Mouse (Mus musculus): ENCODE data around the gene Dusp1. TPM values are rescaled to one million over a fixed set of nuclear protein-coding genes. Genes with fewer than 3 reads are reported as not detected.

Gene Dusp1
- polyA plus RNA-seq, 1 experiment from 2014 or later, result 29.6 TPM

DNA sequence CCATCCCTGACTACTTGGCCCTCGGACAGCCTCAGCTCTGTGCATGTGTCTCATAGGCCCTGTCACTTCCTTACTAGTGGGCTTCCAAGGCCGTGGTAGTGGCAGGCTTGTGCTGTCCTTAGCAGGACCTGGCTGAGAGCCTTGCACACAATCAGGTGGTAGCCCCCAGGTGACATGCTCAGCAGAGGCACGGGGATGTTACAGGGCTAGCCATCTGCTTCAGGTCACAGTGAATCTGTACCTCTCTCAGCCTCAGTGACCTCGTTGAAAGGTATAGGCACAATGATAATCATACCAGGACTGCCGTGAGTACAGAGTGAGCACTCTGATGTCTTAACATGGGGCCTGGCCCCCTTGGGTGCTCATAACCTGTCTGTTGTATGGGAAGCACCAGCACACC, 12.8 kb upstream of the Dusp1 start:
- Histone ChIP-seq H3K4me3 (replicated peaks) (no peak overlapping the region), H3K36me3 (replicated peaks) (no peaks in the 10 kb centered on the region; the same call in 1 of the 2 replicates), H3K27ac (replicated peaks) (no peak overlapping the region), H3K9ac (no peak overlapping the region), H3K27me3 (no peaks in the 10 kb centered on the region), H3K4me1 (replicated peaks) (peaks cover 54% of the 10 kb centered on the region), H3K9me3 (replicated peaks) (no peaks in the 10 kb centered on the region), H3K4me2 (no peak overlapping the region)
- WGBS (ENCODE audit: insufficient replicate concordance), result 69% methylated on average over 5 of the region's 5 CpGs
- no peak for ATAC-seq (ENCODE audit: insufficient read depth)

DNA sequence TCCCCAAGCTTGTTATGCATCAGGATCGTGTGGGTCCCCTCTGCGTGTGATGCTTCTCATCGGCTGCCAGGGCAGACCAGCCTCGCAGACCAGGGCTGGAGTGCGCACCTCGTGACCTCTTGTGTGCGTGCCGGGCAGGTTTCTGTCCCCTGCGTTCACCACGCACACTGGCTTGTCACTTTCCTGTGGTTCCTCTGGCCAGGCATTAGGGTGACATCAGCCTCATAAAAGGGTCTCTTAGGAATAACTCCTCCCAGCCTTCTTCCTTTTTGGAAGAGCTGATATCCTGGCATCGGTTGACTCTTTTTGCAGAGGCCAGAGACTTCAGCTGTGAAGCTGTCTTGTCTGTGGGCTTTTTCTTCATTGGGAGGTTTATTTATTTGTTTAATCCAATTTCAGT, 12.2 kb upstream of the Dusp1 start:
- no peaks in the 10 kb centered on the region for H3K27me3 ChIP-seq
- WGBS (ENCODE audit: insufficient replicate concordance), result 80% methylated on average over 11 of the region's 11 CpGs
- peaks cover 56% of the 10 kb centered on the region for H3K4me1 ChIP-seq (replicated peaks)
- H3K4me2 ChIP-seq, result no peak overlapping the region
- H3K36me3 ChIP-seq (replicated peaks), result no peaks in the 10 kb centered on the region; the same call in 1 of the 2 replicates
- no peak overlapping the region for H3K9ac ChIP-seq
- no peak overlapping the region for H3K27ac ChIP-seq (replicated peaks)
- no peak for ATAC-seq (ENCODE audit: insufficient read depth)
- H3K9me3 ChIP-seq (replicated peaks), result no peaks in the 10 kb centered on the region
- H3K4me3 ChIP-seq (replicated peaks), result no peak overlapping the region

DNA sequence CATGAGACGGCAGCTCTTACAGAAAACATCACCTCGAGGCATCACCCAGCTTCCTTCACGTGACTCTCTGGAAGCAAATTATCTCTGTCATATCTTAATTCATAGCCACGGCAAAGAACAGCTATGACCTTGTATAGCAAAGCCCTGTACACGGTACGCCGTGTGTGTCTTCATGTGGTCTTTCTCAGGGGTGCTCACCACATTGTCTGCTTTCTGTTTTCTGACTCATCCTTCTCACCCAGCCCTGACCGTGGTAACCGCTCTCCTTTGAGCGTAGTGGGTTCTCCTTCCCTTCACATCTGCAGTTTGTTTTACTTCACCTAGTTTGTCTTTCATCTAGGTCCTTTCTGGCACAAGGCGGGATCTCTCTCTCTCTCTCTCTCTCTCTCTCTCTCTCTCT, 10.3 kb upstream of the Dusp1 start:
- Histone ChIP-seq H3K4me2 (no peak overlapping the region), H3K27ac (replicated peaks) (no peak overlapping the region), H3K36me3 (replicated peaks) (peaks cover 13% of the 10 kb centered on the region), H3K4me1 (replicated peaks) (peaks cover 54% of the 10 kb centered on the region), H3K9me3 (replicated peaks) (no peaks in the 10 kb centered on the region), H3K4me3 (replicated peaks) (no peak overlapping the region), H3K9ac (no peak overlapping the region), H3K27me3 (no peaks in the 10 kb centered on the region)
- 77% methylated on average over 11 of the region's 11 CpGs for WGBS (ENCODE audit: insufficient replicate concordance)
- ATAC-seq (ENCODE audit: insufficient read depth), result no peak

DNA sequence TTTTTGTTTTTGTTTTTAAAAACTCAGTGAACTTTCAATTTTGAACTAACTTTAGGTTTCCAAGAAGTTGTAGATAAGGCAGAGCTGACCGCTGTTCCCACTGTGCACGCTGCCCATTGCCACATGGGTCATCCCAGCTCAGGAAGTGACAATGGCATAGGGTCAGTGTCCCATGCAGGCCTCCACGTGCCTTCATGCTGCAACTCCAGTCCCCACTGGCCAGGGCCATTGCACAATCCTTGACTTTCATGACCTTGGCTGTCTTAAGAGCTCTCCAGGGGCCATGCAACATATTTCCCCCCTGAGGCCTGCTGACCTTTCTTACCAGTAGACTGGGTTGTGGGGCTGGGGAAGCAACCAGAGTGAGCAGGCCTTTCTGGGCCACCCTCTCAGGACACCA, 9.4 kb upstream of the Dusp1 start:
- peaks cover 45% of the 10 kb centered on the region for H3K4me1 ChIP-seq (replicated peaks)
- peaks cover 13% of the 10 kb centered on the region for H3K36me3 ChIP-seq (replicated peaks)
- no peak overlapping the region for H3K9ac ChIP-seq
- WGBS (ENCODE audit: insufficient replicate concordance), result 58% methylated on average over 3 of the region's 3 CpGs
- no peaks in the 10 kb centered on the region for H3K9me3 ChIP-seq (replicated peaks)
- no peak overlapping the region; the same call in 1 of the 2 replicates for H3K27ac ChIP-seq (replicated peaks)
- H3K4me2 ChIP-seq, result no peak overlapping the region
- peak; percentile 55 for ATAC-seq (ENCODE audit: insufficient read depth)
- H3K27me3 ChIP-seq, result no peaks in the 10 kb centered on the region
- no peak overlapping the region for H3K4me3 ChIP-seq (replicated peaks)

DNA sequence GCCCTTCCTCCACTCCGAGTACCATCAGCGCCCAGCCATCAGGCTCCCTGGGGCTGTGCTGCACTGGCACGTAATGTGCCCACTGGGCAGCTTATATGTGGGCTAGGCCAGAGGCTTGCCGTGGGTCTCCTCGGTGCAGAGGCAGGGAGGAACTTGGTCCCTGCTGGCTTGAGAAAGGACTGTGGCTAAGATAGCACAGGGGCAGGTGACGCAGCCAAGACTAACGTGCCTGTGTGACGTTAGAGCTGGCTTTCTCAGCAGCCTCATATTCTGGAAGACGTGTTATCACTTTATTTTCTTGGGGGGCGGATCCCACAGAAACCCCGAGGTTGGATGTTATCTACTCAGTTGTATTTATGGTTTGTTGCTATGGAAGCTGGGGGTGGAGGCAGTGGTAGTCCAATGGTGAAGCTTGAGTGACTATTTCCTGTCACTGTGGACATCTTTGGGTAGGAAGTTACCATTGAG, 8.8 kb upstream of the Dusp1 start:
- 0 out of 2 replicates have a peak, but pooled peaks have one; percentile 46 for ATAC-seq (ENCODE audit: insufficient read depth)
- Histone ChIP-seq H3K9ac (no peak overlapping the region), H3K27me3 (no peaks in the 10 kb centered on the region), H3K27ac (replicated peaks) (peak overlapping the region; percentile 53), H3K9me3 (replicated peaks) (no peaks in the 10 kb centered on the region), H3K4me1 (replicated peaks) (peaks cover 38% of the 10 kb centered on the region), H3K4me2 (peak overlapping the region; percentile 9; the same call in 1 of the 2 replicates), H3K4me3 (replicated peaks) (no peak overlapping the region), H3K36me3 (replicated peaks) (peaks cover 15% of the 10 kb centered on the region)
- WGBS (ENCODE audit: insufficient replicate concordance), result 27% methylated on average over 11 of the region's 11 CpGs

DNA sequence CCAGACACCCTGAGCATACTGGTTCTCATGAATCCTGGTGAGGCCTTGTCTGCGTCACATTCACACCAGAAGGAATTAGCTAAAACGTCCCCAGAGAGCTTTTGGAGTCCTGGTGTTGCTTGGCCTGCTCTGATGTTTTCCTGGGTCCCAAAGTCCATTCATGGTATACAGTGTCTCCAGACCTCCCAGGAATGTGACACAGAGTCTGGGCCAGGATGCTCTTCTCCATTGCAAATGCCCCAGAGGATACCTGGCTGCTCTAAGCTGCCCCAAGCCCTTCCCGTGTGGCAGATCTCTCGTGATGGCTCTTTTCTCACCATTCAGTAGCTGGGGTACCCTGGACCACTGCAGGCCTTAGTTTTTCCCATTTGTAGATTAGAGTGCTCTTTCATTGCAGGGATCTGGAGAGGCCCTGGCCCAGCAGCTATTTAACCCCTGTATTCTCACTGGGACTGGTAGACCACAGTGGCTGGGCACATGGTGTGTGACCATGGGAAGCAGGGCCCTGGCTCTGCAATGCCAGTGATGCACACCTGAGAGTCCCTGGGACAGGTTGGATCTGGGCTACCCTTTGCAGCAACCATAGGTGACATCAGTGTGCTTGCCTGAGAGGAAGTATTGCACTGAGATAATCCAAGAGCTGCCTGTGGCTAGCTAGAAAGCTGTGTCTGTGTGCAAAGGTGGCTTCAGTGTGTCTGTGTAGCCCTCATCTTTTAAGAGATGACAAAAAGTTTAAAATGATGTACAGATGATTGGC, 7.8 kb upstream of the Dusp1 start:
- Histone ChIP-seq H3K4me1 (replicated peaks) (peaks cover 32% of the 10 kb centered on the region), H3K27me3 (no peaks in the 10 kb centered on the region), H3K36me3 (replicated peaks) (peaks cover 15% of the 10 kb centered on the region), H3K4me2 (no peak overlapping the region), H3K9me3 (replicated peaks) (no peaks in the 10 kb centered on the region), H3K27ac (replicated peaks) (no peak overlapping the region), H3K4me3 (replicated peaks) (no peak overlapping the region), H3K9ac (no peak overlapping the region)
- WGBS (ENCODE audit: insufficient replicate concordance), result 74% methylated on average over 4 of the region's 4 CpGs
- ATAC-seq (ENCODE audit: insufficient read depth), result no peak

DNA sequence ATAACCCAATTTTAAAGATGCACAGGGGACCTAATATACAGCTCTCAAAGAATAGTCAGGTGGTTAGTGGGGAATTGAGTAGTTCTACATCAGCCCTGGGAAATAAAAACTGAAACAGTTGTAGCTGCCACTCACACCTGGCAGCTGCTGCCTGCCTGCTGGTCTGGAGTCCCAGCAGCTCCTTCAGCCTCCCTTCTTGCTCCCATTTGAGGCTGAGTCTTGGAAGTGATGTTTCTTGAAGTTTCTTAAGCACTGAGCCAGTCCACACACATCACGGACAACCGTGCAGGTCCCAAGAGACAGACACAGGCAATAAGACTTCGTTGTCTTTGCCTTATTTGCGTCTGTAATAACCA, 5.9 kb upstream of the Dusp1 start:
- H3K27ac ChIP-seq (replicated peaks), result no peak overlapping the region
- peaks cover 20% of the 10 kb centered on the region for H3K36me3 ChIP-seq (replicated peaks)
- no peaks in the 10 kb centered on the region for H3K27me3 ChIP-seq
- H3K9me3 ChIP-seq (replicated peaks), result no peaks in the 10 kb centered on the region
- H3K4me2 ChIP-seq, result no peak overlapping the region
- H3K4me1 ChIP-seq (replicated peaks), result peaks cover 39% of the 10 kb centered on the region
- ATAC-seq (ENCODE audit: insufficient read depth), result no peak
- H3K9ac ChIP-seq, result no peak overlapping the region
- 82% methylated on average over 4 of the region's 4 CpGs for WGBS (ENCODE audit: insufficient replicate concordance)
- H3K4me3 ChIP-seq (replicated peaks), result no peak overlapping the region

DNA sequence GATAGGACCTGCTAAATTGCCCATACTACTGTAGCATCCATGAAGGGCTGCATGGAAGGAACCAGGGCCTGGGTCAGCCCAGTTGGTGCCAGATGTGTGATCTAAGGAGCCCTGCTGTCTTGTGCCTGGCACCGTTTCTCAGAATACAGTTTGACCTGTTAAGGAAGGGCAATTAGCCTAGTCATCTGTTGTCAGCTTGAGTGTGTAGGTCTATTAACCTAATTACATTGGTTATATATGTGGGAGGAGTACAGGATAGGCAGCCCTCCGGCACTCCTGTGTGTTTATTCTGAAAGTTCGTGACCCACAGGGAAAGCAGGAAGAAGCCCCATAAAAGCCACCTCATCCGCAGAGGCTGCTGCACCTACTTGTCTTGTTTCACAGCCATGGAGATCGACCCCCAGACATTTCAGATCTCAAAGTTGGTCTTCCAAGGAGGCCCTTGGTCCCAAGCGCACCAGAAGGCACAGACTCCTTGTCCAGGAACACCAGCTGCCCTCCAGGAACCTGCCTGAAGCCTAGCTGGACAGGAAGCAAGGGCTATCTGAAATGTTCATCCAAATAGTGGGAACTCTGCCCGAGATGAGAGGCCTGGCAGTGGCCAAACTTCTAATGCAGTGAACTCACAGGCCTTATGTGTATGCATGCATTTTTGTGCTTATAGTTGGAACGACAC, 5.4 kb upstream of the Dusp1 start:
- H3K4me3 ChIP-seq (replicated peaks), result no peak overlapping the region
- H3K4me2 ChIP-seq, result no peak overlapping the region
- no peaks in the 10 kb centered on the region for H3K27me3 ChIP-seq
- H3K4me1 ChIP-seq (replicated peaks), result peaks cover 44% of the 10 kb centered on the region
- ATAC-seq (ENCODE audit: insufficient read depth), result no peak
- H3K9ac ChIP-seq, result no peak overlapping the region
- H3K36me3 ChIP-seq (replicated peaks), result peaks cover 20% of the 10 kb centered on the region
- no peak overlapping the region for H3K27ac ChIP-seq (replicated peaks)
- 65% methylated on average over 8 of the region's 8 CpGs for WGBS (ENCODE audit: insufficient replicate concordance)
- no peaks in the 10 kb centered on the region for H3K9me3 ChIP-seq (replicated peaks)

DNA sequence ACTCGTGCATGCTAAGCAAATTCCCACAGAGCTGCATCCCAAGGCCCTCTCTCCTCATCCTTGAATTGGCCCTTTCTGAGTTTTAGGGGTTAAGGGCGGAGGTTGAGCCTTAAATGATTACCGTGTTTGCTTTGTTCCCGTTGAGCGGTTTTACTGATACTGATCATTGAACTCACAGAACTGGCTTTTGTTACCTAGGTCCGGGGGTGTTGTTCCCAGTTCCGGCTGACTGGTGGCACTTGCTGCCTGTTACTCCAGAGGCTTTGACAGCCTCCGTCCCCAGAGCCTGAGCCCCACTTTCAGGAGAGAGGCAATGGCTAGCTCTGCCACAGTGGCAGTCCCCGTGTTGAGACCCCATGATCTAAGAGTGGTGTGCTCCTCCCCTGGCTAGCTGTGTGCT, 2.5 kb upstream of the Dusp1 start:
- no peaks in the 10 kb centered on the region for H3K27me3 ChIP-seq
- no peaks in the 10 kb centered on the region for H3K9me3 ChIP-seq (replicated peaks)
- H3K4me3 ChIP-seq (replicated peaks), result no peak overlapping the region
- H3K36me3 ChIP-seq (replicated peaks), result peaks cover 20% of the 10 kb centered on the region
- peaks cover 44% of the 10 kb centered on the region for H3K4me1 ChIP-seq (replicated peaks)
- 0 out of 2 replicates have a peak overlapping the region, but pooled peaks have one; percentile 12 for H3K4me2 ChIP-seq
- ATAC-seq (ENCODE audit: insufficient read depth), result no peak
- no peak overlapping the region for H3K27ac ChIP-seq (replicated peaks)
- no peak overlapping the region for H3K9ac ChIP-seq
- WGBS (ENCODE audit: insufficient replicate concordance), result 66% methylated on average over 9 of the region's 9 CpGs

DNA sequence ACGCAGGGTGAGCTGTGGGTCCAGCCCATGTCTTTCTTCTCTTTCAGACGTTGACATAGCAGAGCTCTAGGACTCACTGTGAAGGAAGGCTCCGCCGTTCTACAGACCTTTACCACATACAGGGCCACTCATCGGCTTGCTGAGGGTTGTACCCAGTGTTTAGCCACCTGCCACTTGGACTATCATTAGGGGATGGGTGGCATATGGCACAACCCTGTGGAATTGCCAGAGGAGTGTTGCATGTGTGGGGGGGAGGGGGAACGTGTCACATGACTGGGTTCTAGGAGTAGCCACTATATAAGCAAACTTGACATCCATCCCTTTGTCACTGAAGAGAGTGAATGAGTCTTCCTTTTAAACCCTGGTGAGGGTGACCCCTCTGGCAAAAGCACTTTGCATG, 1.5 kb upstream of the Dusp1 start:
- no peak overlapping the region for H3K4me2 ChIP-seq
- H3K27me3 ChIP-seq, result no peaks in the 10 kb centered on the region
- H3K9me3 ChIP-seq (replicated peaks), result no peaks in the 10 kb centered on the region
- no peak overlapping the region for H3K9ac ChIP-seq
- ATAC-seq (ENCODE audit: insufficient read depth), result no peak
- no peak overlapping the region for H3K27ac ChIP-seq (replicated peaks)
- WGBS (ENCODE audit: insufficient replicate concordance), result 85% methylated on average over 6 of the region's 6 CpGs
- peaks cover 49% of the 10 kb centered on the region for H3K4me1 ChIP-seq (replicated peaks)
- peaks cover 17% of the 10 kb centered on the region for H3K36me3 ChIP-seq (replicated peaks)
- no peak overlapping the region for H3K4me3 ChIP-seq (replicated peaks)

DNA sequence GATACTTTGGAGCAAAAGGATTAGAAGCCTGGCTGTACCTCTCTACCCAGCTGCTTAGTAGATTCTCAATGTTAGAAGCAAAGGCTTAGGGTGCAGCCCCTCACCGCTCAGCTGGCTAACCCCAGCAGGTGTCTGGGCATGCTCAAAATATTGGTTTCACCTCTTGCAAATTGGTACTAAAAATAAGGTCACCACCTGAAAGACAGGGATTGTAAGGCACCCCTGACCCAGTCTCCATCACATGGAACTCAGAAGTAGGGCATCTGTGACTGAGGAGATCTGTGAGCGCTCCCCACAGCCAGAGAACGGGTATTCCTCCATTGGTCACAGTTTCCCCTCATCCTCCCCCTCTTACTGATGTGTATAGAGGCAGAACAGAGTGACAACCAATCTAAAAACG, 364 bp upstream of the Dusp1 start:
- no peak for ATAC-seq (ENCODE audit: insufficient read depth)
- H3K27ac ChIP-seq (replicated peaks), result no peak overlapping the region
- peak overlapping the region; percentile 61; the same call in 1 of the 2 replicates for H3K9ac ChIP-seq
- H3K36me3 ChIP-seq (replicated peaks), result 0 out of 2 replicates have a peak, but pooled peaks cover 7% of the 10 kb centered on the region
- no peaks in the 10 kb centered on the region for H3K9me3 ChIP-seq (replicated peaks)
- peak overlapping the region; percentile 65 for H3K4me3 ChIP-seq (replicated peaks)
- 72% methylated on average over 4 of the region's 4 CpGs for WGBS (ENCODE audit: insufficient replicate concordance)
- H3K27me3 ChIP-seq, result no peaks in the 10 kb centered on the region
- peak overlapping the region; percentile 91 for H3K4me2 ChIP-seq
- H3K4me1 ChIP-seq (replicated peaks), result peaks cover 50% of the 10 kb centered on the region
